Mouse (Mus musculus) forebrain, embryonic 12.5 days (tissue): ENCODE measurements around the gene Entpd5. TPM values are rescaled to one million over a fixed set of nuclear protein-coding genes. Genes with fewer than 3 reads are reported as not detected.
"Not testable (repeated sequence)": the region's sequence is repeated elsewhere in the genome, so short reads cannot be mapped to it uniquely, and the experiment has no call there.

Experiments
- ATAC-seq: fragments of 200-750 bp; cut with Nextera tagmentation; 2 replicates; pipeline ENCODE4 v1.8.0; 2017; ENCODE audit warnings: moderate TSS enrichment; ENCODE audit not compliant: low FRiP score
- H3K27ac ChIP-seq: fragments of 300-500 bp; sonication (generic); 2 replicates; pipeline ENCODE4 v1.5.1; 2016; ENCODE audit warnings: mild to moderate bottlenecking
- H3K27me3 ChIP-seq: fragments of 300-500 bp; sonication (generic); 2 replicates; pipeline ENCODE4 v1.6.1; 2016; ENCODE audit warnings: mild to moderate bottlenecking
- H3K36me3 ChIP-seq: fragments of 300-500 bp; sonication (generic); replicated peaks from 2 replicates; pipeline ENCODE4 v1.6.1; 2016; ENCODE audit warnings: mild to moderate bottlenecking
- H3K4me1 ChIP-seq: fragments of 300-500 bp; sonication (generic); 2 replicates; pipeline ENCODE4 v1.6.1; 2016
- H3K4me2 ChIP-seq: fragments of 300-500 bp; sonication (generic); 2 replicates; pipeline ENCODE4 v1.6.1; 2016; ENCODE audit warnings: mild to moderate bottlenecking, moderate library complexity
- H3K4me3 ChIP-seq: fragments of 300-500 bp; sonication (generic); replicated peaks from 2 replicates; pipeline ENCODE4 v1.5.1; 2016; ENCODE audit warnings: mild to moderate bottlenecking
- H3K9ac ChIP-seq: fragments of 300-500 bp; sonication (generic); 2 replicates; pipeline ENCODE4 v1.6.1; 2016; ENCODE audit warnings: mild to moderate bottlenecking
- H3K9me3 ChIP-seq: fragments of 300-500 bp; sonication (generic); 2 replicates; pipeline ENCODE4 v1.6.1; 2016
- WGBS: fragments of 180-500 bp; shearing (Covaris S2); methylation state at CpG from one replicate; pipeline ENCODE4 v1.1.7; 2016; 5-methylcytosine and 5-hydroxymethylcytosine counted together
- polyA plus RNA-seq: library from polyadenylated mRNA; unstranded; fragments of >200 nt; fragmentation: Nextera tagmentation; extraction: Ambion mirVana; gene quantifications from 2 replicates; pipeline ENCODE4 v1.2.1, GENCODE M21; 2016

The Entpd5 gene
- polyA plus RNA-seq, 1 experiment from 2014 or later: 11.0 TPM

GRCm38 (mm10) chr12:84364291-84364690, 44.5 kb downstream of the Entpd5 start:
- Histone ChIP-seq H3K36me3 (peaks cover 22% of the 10 kb centered on the region), H3K4me1 (peaks cover 18% of the 10 kb centered on the region), H3K27me3 (no peaks in the 10 kb centered on the region), H3K27ac (no peak overlapping the region), H3K4me2 (no peak overlapping the region), H3K9ac (no peak overlapping the region), H3K9me3 (no peaks in the 10 kb centered on the region), H3K4me3 (no peak overlapping the region)
- ATAC-seq: no peak
- WGBS: 89% methylated on average over 9 of the region's 9 CpGs

GRCm38 (mm10) chr12:84362872-84363271, 46.0 kb downstream of the Entpd5 start:
- Histone ChIP-seq H3K4me2 (peak overlapping the region; percentile 72), H3K27ac (no peak overlapping the region), H3K36me3 (peaks cover 9% of the 10 kb centered on the region), H3K4me3 (peak overlapping the region; percentile 74), H3K4me1 (peaks cover 18% of the 10 kb centered on the region), H3K9me3 (no peaks in the 10 kb centered on the region), H3K9ac (no peak overlapping the region), H3K27me3 (no peaks in the 10 kb centered on the region)
- no peak for ATAC-seq
- 77% methylated on average over 2 of the region's 2 CpGs for WGBS

- Histone ChIP-seq H3K4me1 (peaks cover 18% of the 10 kb centered on the region), H3K4me2 (peak within 1 kb of the TSS; percentile 72), H3K27me3 (no peaks in the 10 kb centered on the region), H3K27ac (peak within 1 kb of the TSS; percentile 59), H3K9ac (peak within 1 kb of the TSS; percentile 84), H3K9me3 (no peaks in the 10 kb centered on the region), H3K4me3 (peak within 1 kb of the TSS; percentile 74), H3K36me3 (peaks cover 8% of the 10 kb centered on the region)
- peak; percentile 99 for ATAC-seq
- WGBS: under 1% methylated on average over 51 of the region's 51 CpGs
These were observed 47.0 kb downstream of the Entpd5 start, which contains the start of the genes Coq6 and Fam161b for GRCm38 (mm10) chr12:84361555-84362489. TSS of gene Coq6 (plus strand) at chr12:84361657. TSS of gene Fam161b (minus strand) at chr12:84361833.

GRCm38 (mm10) chr12:84358699-84359098, 50.1 kb downstream of the Entpd5 start:
- 87% methylated on average over 2 of the region's 2 CpGs for WGBS
- H3K4me3 ChIP-seq, H3K4me2 ChIP-seq, H3K27ac ChIP-seq, H3K27me3 ChIP-seq, H3K9ac ChIP-seq, ATAC-seq, H3K9me3 ChIP-seq: not testable (repeated sequence)
- H3K36me3 ChIP-seq: peaks cover 36% of the 10 kb centered on the region
- H3K4me1 ChIP-seq: peaks cover 18% of the 10 kb centered on the region

GRCm38 (mm10) chr12:84347192-84347591, 61.6 kb downstream of the Entpd5 start:
- 22% methylated on average over 2 of the region's 2 CpGs for WGBS
- no peak for ATAC-seq
- Histone ChIP-seq H3K27ac (no peak overlapping the region), H3K9ac (no peak overlapping the region), H3K4me2 (no peak overlapping the region), H3K36me3 (peaks cover 67% of the 10 kb centered on the region), H3K4me1 (peaks cover 13% of the 10 kb centered on the region), H3K4me3 (no peak overlapping the region), H3K9me3 (no peaks in the 10 kb centered on the region), H3K27me3 (no peaks in the 10 kb centered on the region)

GRCm38 (mm10) chr12:84336963-84337625, 71.7 kb downstream of the Entpd5 start:
- H3K9me3 ChIP-seq: no peaks in the 10 kb centered on the region
- no peak overlapping the region for H3K4me3 ChIP-seq
- WGBS: 95% methylated on average over 11 of the region's 11 CpGs
- ATAC-seq: no peak
- no peaks in the 10 kb centered on the region for H3K27me3 ChIP-seq
- H3K4me2 ChIP-seq: no peak overlapping the region
- H3K36me3 ChIP-seq: peaks cover 90% of the 10 kb centered on the region
- H3K4me1 ChIP-seq: no peaks in the 10 kb centered on the region
- no peak overlapping the region for H3K9ac ChIP-seq
- no peak overlapping the region for H3K27ac ChIP-seq

GRCm38 (mm10) chr12:84327111-84327512, 81.7 kb downstream of the Entpd5 start:
- peaks cover 57% of the 10 kb centered on the region for H3K36me3 ChIP-seq
- ATAC-seq: no peak
- no peak overlapping the region for H3K4me3 ChIP-seq
- H3K27ac ChIP-seq: no peak overlapping the region
- H3K9ac ChIP-seq: no peak overlapping the region
- H3K4me2 ChIP-seq: no peak overlapping the region
- no peaks in the 10 kb centered on the region for H3K4me1 ChIP-seq
- no peaks in the 10 kb centered on the region for H3K9me3 ChIP-seq
- H3K27me3 ChIP-seq: no peaks in the 10 kb centered on the region
- WGBS: 91% methylated on average over 4 of the region's 4 CpGs

Other genes with a start within 250 kb of the Entpd5 start
- 6.8 and 7.8 TPM in 2 replicates for gene Elmsan1, start 190.1 kb downstream of the Entpd5 start, polyA plus RNA-seq
- gene Ptgr2, start 123.8 kb downstream of the Entpd5 start, polyA plus RNA-seq: 15.3 and 16.4 TPM in 2 replicates
- 114 and 117 TPM in 2 replicates for gene Zfp410, start 92.2 kb downstream of the Entpd5 start, polyA plus RNA-seq
- 39.5 and 40.5 TPM in 2 replicates for gene Coq6, start 47.4 kb downstream of the Entpd5 start, polyA plus RNA-seq
- 11.6 and 12.0 TPM in 2 replicates for gene Fam161b, start 47.2 kb downstream of the Entpd5 start, polyA plus RNA-seq
- 2.1 and 3.3 TPM in 2 replicates for gene Bbof1, start within 50 bp of the Entpd5 start, polyA plus RNA-seq
- 28.7 and 29.9 TPM in 2 replicates for gene Rnf113a2, start 8.2 kb upstream of the Entpd5 start, polyA plus RNA-seq
- gene Aldh6a1, start 42.0 kb upstream of the Entpd5 start, polyA plus RNA-seq: 26.6 and 26.8 TPM in 2 replicates
- 37.5 and 39.2 TPM in 2 replicates for gene Lin52, start 42.4 kb upstream of the Entpd5 start, polyA plus RNA-seq
- 0.08 and 0.37 TPM in 2 replicates for gene Vsx2, start 160.7 kb upstream of the Entpd5 start, polyA plus RNA-seq
- 14.3 and 14.4 TPM in 2 replicates for gene Abcd4, start 208.4 kb upstream of the Entpd5 start, polyA plus RNA-seq
- gene Vrtn, start 232.0 kb upstream of the Entpd5 start, polyA plus RNA-seq: not detected in 2 replicates